Mouse (Mus musculus) small intestine, adult 2 months (tissue): ENCODE data around the gene Cyth3.

ENCODE experiments used
- CTCF ChIP-seq: fragments of 200-500 bp; IDR thresholded peaks from 2 replicates; pipeline ENCODE4 v1.5.1; 2012; ENCODE audit warnings: low read depth, mild to moderate bottlenecking, control low read depth, inconsistent platforms, low read length, moderate library complexity, mixed read lengths; ENCODE audit not compliant: insufficient replicate concordance, insufficient read length; ENCODE audit errors: extremely low read depth
- POLR2A ChIP-seq: fragments of 200-500 bp; IDR thresholded peaks from 2 replicates; pipeline ENCODE4 v1.6.1; 2012; ENCODE audit warnings: low read depth, mild to moderate bottlenecking, control low read depth, inconsistent platforms, low read length, moderate library complexity

DNA sequence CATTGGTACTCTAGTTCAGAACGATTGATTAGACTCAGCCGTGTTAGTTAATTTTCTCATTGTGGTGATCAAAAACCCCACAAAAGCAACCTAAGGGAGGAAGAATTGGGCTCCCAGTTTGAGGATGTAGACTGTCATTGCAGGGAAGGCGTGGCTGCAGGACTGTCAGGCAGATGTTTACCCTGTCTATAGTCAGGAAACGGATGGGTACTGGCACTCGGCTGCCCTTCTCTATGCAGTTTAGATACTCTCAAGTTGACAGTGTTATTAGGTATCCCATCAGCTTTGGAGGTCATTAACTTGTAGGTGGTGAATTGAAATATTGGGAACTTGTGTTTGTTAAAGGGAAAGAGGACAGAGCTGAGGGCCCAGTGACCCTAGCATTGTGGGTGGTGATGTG lies 23.7 kb downstream of the Cyth3 start:
- TF ChIP-seq CTCF (no peak), POLR2A (no peak)
